Mouse (Mus musculus) bone marrow, adult 2 months (tissue): ENCODE results near the gene Arhgap21.

ENCODE experiments used
- CTCF ChIP-seq: fragments of 200-500 bp; IDR thresholded peaks from 2 replicates; pipeline ENCODE4 v1.5.1; 2011; ENCODE audit warnings: low read length, control low read depth; ENCODE audit not compliant: control insufficient read depth, insufficient read depth
- POLR2A ChIP-seq: fragments of 200-500 bp; IDR thresholded peaks from 2 replicates; pipeline ENCODE4 v1.6.1; 2011; ENCODE audit warnings: low read depth, mild to moderate bottlenecking, control low read depth, low read length, borderline replicate concordance; ENCODE audit not compliant: control insufficient read depth

DNA sequence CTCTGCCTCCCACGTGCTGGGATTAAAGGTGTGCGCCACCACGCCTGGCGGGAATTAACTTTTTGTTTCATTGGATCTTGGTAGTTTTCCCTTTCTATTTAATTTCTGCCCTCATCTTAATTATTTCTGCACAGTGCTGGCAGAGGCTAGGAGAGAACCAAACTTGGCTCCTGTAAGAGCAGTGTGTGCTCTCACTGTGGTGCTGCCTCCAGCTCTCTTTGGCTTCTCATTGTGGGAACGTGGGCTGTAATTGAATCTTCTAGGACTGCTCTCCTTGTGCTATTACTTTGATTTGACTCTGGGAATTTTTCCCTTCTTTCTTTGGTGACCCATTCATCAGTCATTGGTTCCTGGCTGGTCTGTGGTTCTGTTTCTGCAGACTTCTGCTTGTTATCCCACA lies 94.1 kb downstream of the Arhgap21 start:
- TF ChIP-seq POLR2A = no peak
- no peak for TF ChIP-seq CTCF
